Mouse (Mus musculus) ES-Bruce4 (cell line): ENCODE measurements around the gene Oprm1.

Experiments
- CTCF ChIP-seq: IDR thresholded peaks from one replicate; pipeline ENCODE4 v1.8.1; 2011; ENCODE audit warnings: low read depth, low read length
- EP300 ChIP-seq: IDR thresholded peaks from 2 replicates; pipeline ENCODE4 v1.6.1; 2011; ENCODE audit warnings: low read depth, low read length; ENCODE audit not compliant: insufficient read depth
- POLR2A ChIP-seq: IDR thresholded peaks from one replicate; pipeline ENCODE4 v1.8.1; 2011; ENCODE audit warnings: low read length; ENCODE audit not compliant: insufficient read depth

GRCm38 (mm10) chr10:6788517-6789237, 30.4 kb downstream of the Oprm1 start:
- TF ChIP-seq CTCF (no peak), EP300 (no peak), POLR2A (no peak)
